Mouse (Mus musculus): Measurements from ENCODE around the gene Gon7.

Gene Gon7

DNA sequence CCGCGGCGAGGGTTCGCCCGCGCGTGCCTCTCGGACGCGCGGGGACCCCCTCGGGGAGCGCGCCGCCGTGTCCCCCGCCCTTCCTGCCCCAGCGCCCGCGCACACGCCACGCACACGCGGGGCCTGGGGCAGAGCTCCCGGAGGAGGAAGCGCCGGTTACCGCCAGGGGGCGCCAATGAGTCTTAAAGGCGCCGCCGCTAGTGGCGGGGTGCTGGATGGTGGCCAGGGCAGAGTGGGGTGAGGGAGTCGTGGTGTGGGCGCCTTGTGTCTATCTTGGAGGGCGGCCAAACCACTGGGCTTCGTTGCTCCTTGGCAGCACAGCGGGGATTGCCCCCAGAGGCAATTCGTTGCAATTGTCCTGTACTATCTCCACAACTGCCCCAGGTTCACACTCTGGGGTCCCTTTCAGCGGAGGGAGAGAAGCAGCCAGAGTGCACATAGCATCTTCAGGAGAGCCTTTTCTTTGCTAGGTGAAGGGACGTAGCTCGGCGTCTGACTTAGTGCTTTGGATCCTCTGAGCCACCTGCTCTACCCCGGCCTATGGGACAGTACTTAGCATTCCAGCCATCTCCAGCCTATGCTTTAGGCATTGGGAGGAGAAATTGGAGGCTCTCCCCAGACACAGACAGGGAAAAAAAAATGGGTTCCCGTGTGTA lies 52.3 kb downstream of the Gon7 start:
- peak; percentile 90 to 92 for DNase-seq

DNA sequence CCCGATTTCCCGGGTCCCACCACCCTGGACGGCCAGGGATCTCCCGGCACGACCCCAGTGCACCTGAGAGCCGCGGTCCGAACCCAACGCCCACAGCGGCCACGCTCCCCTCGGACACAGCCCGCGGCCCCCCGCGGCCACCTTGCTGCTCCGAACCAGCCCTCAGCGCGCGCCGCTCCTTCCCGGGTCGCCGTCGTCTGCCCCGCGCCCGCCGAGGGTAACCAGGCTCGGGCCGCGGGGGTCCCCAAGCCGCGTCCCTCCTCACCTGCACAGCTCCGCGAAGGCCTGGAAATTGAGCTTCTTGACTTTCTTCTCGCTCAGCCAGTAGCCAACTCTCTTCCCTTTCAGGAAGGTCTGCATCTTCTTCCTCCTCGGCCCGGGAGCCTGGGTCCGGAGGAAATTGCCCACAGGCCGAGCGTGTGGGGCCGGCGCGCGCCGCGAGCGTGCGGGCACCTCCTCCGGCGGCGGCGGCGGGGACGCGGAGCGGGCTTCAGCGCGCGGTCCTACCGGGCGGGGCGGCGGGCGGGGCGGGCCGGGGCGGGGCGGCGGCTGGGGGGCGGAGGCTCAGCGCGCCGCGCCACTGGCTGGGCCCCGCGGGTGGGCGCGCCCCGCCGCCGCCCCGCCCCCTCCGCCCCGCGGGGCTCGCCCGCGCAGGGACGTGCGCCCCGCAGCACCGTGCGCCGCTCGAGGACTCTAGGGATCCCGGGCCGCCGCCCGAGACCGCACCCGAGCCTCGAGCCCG lies 53.0 kb downstream of the Gon7 start, which contains the start of gene Itpk1:
Gene Itpk1 (minus strand): TSS at position 474 of the 742 bp plus-strand sequence.
- peak; percentile 55 to 84 for DNase-seq

DNA sequence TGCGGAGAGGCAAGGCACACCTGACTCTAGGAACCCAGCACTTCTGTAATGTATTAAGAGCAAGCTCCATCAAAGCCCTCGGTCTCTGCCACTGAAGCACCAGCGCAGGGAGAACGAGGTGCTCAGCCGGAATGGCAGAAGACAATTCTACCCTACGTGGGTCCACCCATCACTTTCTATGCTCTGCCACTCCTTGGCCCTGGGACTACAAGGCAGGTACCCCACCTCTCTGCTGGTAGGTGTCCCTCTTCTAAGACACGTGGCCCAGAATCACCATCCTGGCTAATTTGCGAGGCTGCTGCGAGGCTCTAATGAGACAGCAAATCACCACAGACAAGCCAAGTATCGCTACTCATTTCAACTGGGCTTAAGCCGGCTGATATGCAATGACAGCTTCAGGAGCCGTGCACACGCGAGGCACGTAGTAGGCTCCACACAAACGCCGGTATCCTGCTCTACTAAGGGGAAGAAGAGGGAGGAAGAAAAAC lies 53.6 kb downstream of the Gon7 start:
- peak in 1 of 2 experiments; percentile 36 for DNase-seq

DNA sequence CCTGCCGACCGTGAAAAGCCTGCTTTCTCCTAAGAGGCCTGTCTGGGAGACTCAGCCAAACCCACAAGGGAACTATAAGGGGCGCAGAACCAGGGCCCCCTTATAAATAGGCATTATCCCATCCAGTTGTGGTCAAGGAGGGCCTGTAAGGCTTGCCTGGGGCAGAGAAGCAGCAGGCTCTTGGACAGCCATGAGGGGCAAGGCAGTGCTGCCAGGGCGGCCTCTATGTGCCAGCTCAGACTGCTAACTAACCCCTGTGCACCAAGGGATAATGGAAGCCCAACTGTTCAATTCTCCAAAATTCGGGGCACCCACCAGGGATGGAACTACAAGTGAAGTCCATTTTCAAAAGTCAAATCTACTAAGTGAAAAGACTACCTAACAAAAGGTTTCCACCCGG lies 54.2 kb downstream of the Gon7 start:
- peak in 1 of 2 experiments; percentile 36 for DNase-seq

Measured in kidney, postnatal 25 days (tissue).